Mouse (Mus musculus) megakaryocyte, embryonic 14.5 days (primary cell): ENCODE results near the gene Sin3a. TPM values are rescaled to one million over a fixed set of nuclear protein-coding genes. Genes with fewer than 3 reads are reported as not detected.
A peak's percentile ranks its signal among the peaks of the same experiment; 100 is the strongest.

ENCODE experiments used
- H3K27me3 ChIP-seq: replicated peaks from 2 replicates; pipeline ENCODE3; 2012; ENCODE audit warnings: inconsistent platforms
- H3K36me3 ChIP-seq: replicated peaks from 2 replicates; pipeline ENCODE3; 2012; ENCODE audit warnings: low read length, inconsistent platforms, mixed read lengths
- H3K4me1 ChIP-seq: 2 replicates; pipeline ENCODE4 v1.6.1; 2012; ENCODE audit warnings: inconsistent platforms
- H3K4me3 ChIP-seq: replicated peaks from 2 replicates; pipeline ENCODE3; 2012; ENCODE audit warnings: moderate library complexity, mild to moderate bottlenecking, inconsistent platforms
- H3K9me3 ChIP-seq: 2 replicates; pipeline ENCODE4 v1.6.1; 2012; ENCODE audit warnings: inconsistent platforms
- FLI1 ChIP-seq: IDR thresholded peaks from 2 replicates; pipeline ENCODE4 v1.6.1; 2012; ENCODE audit warnings: low read length, inconsistent platforms, mixed read lengths
- GATA1 ChIP-seq: IDR thresholded peaks from 3 replicates; pipeline ENCODE4 v1.6.1; 2012; ENCODE audit warnings: mixed read lengths, low read length, inconsistent platforms, borderline replicate concordance
- polyA plus RNA-seq: library from polyadenylated mRNA; stranded (reverse); fragments of >175 nt; gene quantifications from 2 replicates; pipeline ENCODE4 v1.2.3, GENCODE M21; 2012; ENCODE audit warnings: low replicate concordance; ENCODE audit not compliant: insufficient read depth

Sin3a gene
- polyA plus RNA-seq = 0.78 and 3.8 TPM in 2 replicates

GRCm38 (mm10) chr9:57071801-57072351 is at the start of gene Sin3a:
TSS of gene Sin3a (plus strand) at chr9:57072040.
- TF ChIP-seq GATA1 (no peak), FLI1 (no peak)
- Histone ChIP-seq H3K4me3 (peak within 1 kb of the TSS; percentile 96), H3K36me3 (no peaks in the 10 kb centered on the region), H3K9me3 (no peaks in the 10 kb centered on the region), H3K27me3 (no peaks in the 10 kb centered on the region), H3K4me1 (peaks cover 49% of the 10 kb centered on the region)

- Histone ChIP-seq H3K27me3 (no peaks in the 10 kb centered on the region), H3K4me1 (no peaks in the 10 kb centered on the region), H3K4me3 (no peak overlapping the region), H3K9me3 (peaks cover 3% of the 10 kb centered on the region; the same call in 1 of the 2 replicates), H3K36me3 (peaks cover 26% of the 10 kb centered on the region)
- TF ChIP-seq GATA1 = no peak
- no peak for TF ChIP-seq FLI1
Measured at GRCm38 (mm10) chr9:57031756-57032155, 40.1 kb upstream of the Sin3a start.

GRCm38 (mm10) chr9:57056237-57056636 is 15.6 kb upstream of the Sin3a start:
- no peaks in the 10 kb centered on the region for H3K27me3 ChIP-seq
- peaks cover 14% of the 10 kb centered on the region; the same call in 1 of the 2 replicates for H3K4me1 ChIP-seq
- TF ChIP-seq GATA1 (no peak), FLI1 (no peak)
- H3K9me3 ChIP-seq = no peaks in the 10 kb centered on the region
- H3K4me3 ChIP-seq = no peak overlapping the region
- H3K36me3 ChIP-seq = peaks cover 52% of the 10 kb centered on the region

- Histone ChIP-seq H3K36me3 (peaks cover 42% of the 10 kb centered on the region), H3K4me1 (peaks cover 23% of the 10 kb centered on the region), H3K27me3 (no peaks in the 10 kb centered on the region), H3K4me3 (no peak overlapping the region), H3K9me3 (no peaks in the 10 kb centered on the region)
- no peak for TF ChIP-seq GATA1
- no peak for TF ChIP-seq FLI1
Measured at GRCm38 (mm10) chr9:57064164-57064563, 7.7 kb upstream of the Sin3a start.

GRCm38 (mm10) chr9:57068266-57068665 is 3.6 kb upstream of the Sin3a start:
- no peaks in the 10 kb centered on the region for H3K27me3 ChIP-seq
- H3K4me3 ChIP-seq = no peak overlapping the region
- TF ChIP-seq FLI1 (no peak), GATA1 (no peak)
- peaks cover 13% of the 10 kb centered on the region for H3K36me3 ChIP-seq
- H3K9me3 ChIP-seq = no peaks in the 10 kb centered on the region
- H3K4me1 ChIP-seq = peaks cover 41% of the 10 kb centered on the region

- TF ChIP-seq FLI1 = no peak
- Histone ChIP-seq H3K9me3 (no peaks in the 10 kb centered on the region), H3K4me1 (peaks cover 52% of the 10 kb centered on the region), H3K4me3 (peak overlapping the region; percentile 96), H3K27me3 (no peaks in the 10 kb centered on the region), H3K36me3 (peaks cover 5% of the 10 kb centered on the region)
Measured at GRCm38 (mm10) chr9:57070262-57070661, 1.6 kb upstream of the Sin3a start.

- H3K9me3 ChIP-seq = no peaks in the 10 kb centered on the region
- H3K27me3 ChIP-seq = no peaks in the 10 kb centered on the region
- peak overlapping the region; percentile 96 for H3K4me3 ChIP-seq
- H3K36me3 ChIP-seq = no peaks in the 10 kb centered on the region
- peaks cover 52% of the 10 kb centered on the region for H3K4me1 ChIP-seq
- TF ChIP-seq FLI1 (no peak), GATA1 (no peak)
Measured at GRCm38 (mm10) chr9:57070800-57071545, 867 bp upstream of the Sin3a start.

GRCm38 (mm10) chr9:57072526-57072988 is 717 bp downstream of the Sin3a start:
- no peak for TF ChIP-seq GATA1
- no peak for TF ChIP-seq FLI1
- Histone ChIP-seq H3K4me1 (peaks cover 51% of the 10 kb centered on the region), H3K4me3 (peak overlapping the region; percentile 96), H3K9me3 (no peaks in the 10 kb centered on the region), H3K27me3 (no peaks in the 10 kb centered on the region), H3K36me3 (no peaks in the 10 kb centered on the region)

GRCm38 (mm10) chr9:57072989-57073789 is 1.3 kb downstream of the Sin3a start:
- TF ChIP-seq GATA1 = no peak
- no peak for TF ChIP-seq FLI1
- Histone ChIP-seq H3K4me3 (peak overlapping the region; percentile 96), H3K27me3 (no peaks in the 10 kb centered on the region), H3K4me1 (peaks cover 55% of the 10 kb centered on the region), H3K9me3 (no peaks in the 10 kb centered on the region), H3K36me3 (no peaks in the 10 kb centered on the region)

- Histone ChIP-seq H3K4me3 (peak overlapping the region; percentile 96), H3K27me3 (no peaks in the 10 kb centered on the region), H3K4me1 (peaks cover 53% of the 10 kb centered on the region), H3K9me3 (no peaks in the 10 kb centered on the region), H3K36me3 (peaks cover 3% of the 10 kb centered on the region)
- TF ChIP-seq FLI1 (no peak), GATA1 (no peak)
Measured at GRCm38 (mm10) chr9:57073790-57074094, 1.9 kb downstream of the Sin3a start.
